Mouse (Mus musculus) bone marrow macrophage, adult 2 months (primary cell): ENCODE results near the gene Vegfb.

ENCODE experiments used
- CTCF ChIP-seq: IDR thresholded peaks from 2 replicates; pipeline ENCODE4 v1.5.1; 2012; ENCODE audit warnings: low read depth, mild to moderate bottlenecking, low read length, moderate library complexity
- POLR2A ChIP-seq: IDR thresholded peaks from 2 replicates; pipeline ENCODE4 v1.6.1; 2012; ENCODE audit warnings: mild to moderate bottlenecking, low read depth, low read length, borderline replicate concordance

GRCm38 (mm10) chr19:6947742-6948141 lies 39.7 kb downstream of the Vegfb start:
- TF ChIP-seq CTCF (no peak), POLR2A (no peak)
